Mouse (Mus musculus) CH12.LX (cell line): ENCODE results near the gene Hoxc5. TPM values are rescaled to one million over a fixed set of nuclear protein-coding genes. Genes with fewer than 3 reads are reported as not detected.

Experiments
- DNase-seq: peaks from one replicate; pipeline ENCODE4 v3.0.0-alpha.2; 2013; ENCODE audit errors: extremely low read depth
- H3K27ac ChIP-seq: 2 replicates; pipeline ENCODE4 v1.5.1; 2012; ENCODE audit warnings: low read depth, mild to moderate bottlenecking, control low read depth, moderate library complexity; ENCODE audit not compliant: insufficient read depth
- H3K27me3 ChIP-seq: replicated peaks from 2 replicates; pipeline ENCODE3; 2012; ENCODE audit warnings: inconsistent platforms
- H3K36me3 ChIP-seq, 2 experiments: replicated peaks in 1 of 2; 2 replicates each; pipeline versions ENCODE3 to v1.6.1; 2012; ENCODE audit warnings: inconsistent platforms in 1 of 2, low read length in 1 of 2, mild to moderate bottlenecking in 1 of 2, mixed read lengths in 1 of 2, moderate library complexity in 1 of 2; ENCODE audit not compliant: control insufficient read depth in 1 of 2, insufficient read depth in 1 of 2
- H3K4me1 ChIP-seq, 2 experiments: 2 replicates each; pipeline ENCODE4 v1.6.1; 2012; ENCODE audit warnings: inconsistent platforms in 1 of 2, moderate library complexity in 1 of 2; ENCODE audit not compliant: insufficient read depth in 2 of 2, control insufficient read depth in 1 of 2
- H3K4me2 ChIP-seq: 2 replicates; pipeline ENCODE4 v1.6.1; 2012; ENCODE audit warnings: low read depth, mild to moderate bottlenecking, control low read depth; ENCODE audit not compliant: poor library complexity, insufficient read depth, severe bottlenecking
- H3K4me3 ChIP-seq, 3 experiments: fragments of 150-350 bp in 1 of 3; sonication (generic) in 1 of 3; replicated peaks in 1 of 3; 2 replicates each; pipeline versions ENCODE3 to v1.5.1; 2011 to 2012; ENCODE audit warnings: low read depth in 2 of 3, low read length in 2 of 3, mild to moderate bottlenecking in 2 of 3, moderate library complexity in 2 of 3, control low read depth in 1 of 3, improper control_type of control experiment in 1 of 3, inconsistent platforms in 1 of 3, mixed read lengths in 1 of 3; ENCODE audit not compliant: poor library complexity in 1 of 3
- H3K79me2 ChIP-seq: replicated peaks from 2 replicates; pipeline ENCODE4 v1.6.1; 2012; ENCODE audit warnings: mild to moderate bottlenecking, moderate library complexity; ENCODE audit not compliant: control insufficient read depth, poor library complexity, insufficient read depth, severe bottlenecking; ENCODE audit errors: extremely low read depth
- H3K9ac ChIP-seq: 2 replicates; pipeline ENCODE4 v1.6.1; 2012; ENCODE audit warnings: low read depth, mild to moderate bottlenecking, control low read depth, moderate library complexity; ENCODE audit not compliant: insufficient read depth
- H3K9me3 ChIP-seq: replicated peaks from 2 replicates; pipeline ENCODE3; 2012; ENCODE audit warnings: low read length, inconsistent platforms, mixed read lengths
- CHD1 ChIP-seq: IDR thresholded peaks from 2 replicates; pipeline ENCODE4 v1.6.1; 2012; ENCODE audit warnings: low read depth, low read length, improper control_type of control experiment, inconsistent platforms
- CTCF ChIP-seq, 2 experiments: IDR thresholded peaks in 1 of 2; conservative IDR thresholded peaks in 1 of 2; 2 replicates each; pipeline ENCODE4 v1.5.1; 2011 to 2012; ENCODE audit warnings: low read depth in 2 of 2, low read length in 2 of 2, improper control_type of control experiment in 1 of 2, inconsistent platforms in 1 of 2, mild to moderate bottlenecking in 1 of 2, moderate library complexity in 1 of 2
- E2F4 ChIP-seq: IDR thresholded peaks from 2 replicates; pipeline ENCODE4 v1.6.1; 2011; ENCODE audit warnings: low read depth, low read length, improper control_type of control experiment; ENCODE audit not compliant: insufficient replicate concordance
- HCFC1 ChIP-seq: IDR thresholded peaks from 2 replicates; pipeline ENCODE4 v1.6.1; 2012; ENCODE audit warnings: low read depth, mild to moderate bottlenecking, inconsistent platforms, low read length, improper control_type of control experiment
- KAT2A ChIP-seq: IDR thresholded peaks from 2 replicates; pipeline ENCODE4 v1.6.1; 2012; ENCODE audit warnings: low read length, improper control_type of control experiment, inconsistent platforms; ENCODE audit not compliant: insufficient replicate concordance
- MAFK ChIP-seq: IDR thresholded peaks from 2 replicates; pipeline ENCODE4 v1.6.1; 2011; ENCODE audit warnings: low read length, improper control_type of control experiment; ENCODE audit not compliant: insufficient replicate concordance
- MEF2A ChIP-seq: IDR thresholded peaks from 2 replicates; pipeline ENCODE4 v1.6.1; 2014; ENCODE audit warnings: low read depth, mild to moderate bottlenecking, inconsistent platforms, low read length, improper control_type of control experiment, borderline replicate concordance
- MYC ChIP-seq: IDR thresholded peaks from 2 replicates; pipeline ENCODE4 v1.6.1; 2011; ENCODE audit warnings: low read depth, mild to moderate bottlenecking, improper control_type of control experiment, low read length
- NELFE ChIP-seq: IDR thresholded peaks from 2 replicates; pipeline ENCODE4 v1.6.1; 2011; ENCODE audit warnings: low read depth, low read length, improper control_type of control experiment
- POLR2A ChIP-seq: IDR thresholded peaks from 2 replicates; pipeline ENCODE4 v1.6.1; 2011; ENCODE audit warnings: low read depth, mild to moderate bottlenecking, improper control_type of control experiment, low read length
- POLR2AphosphoS2 ChIP-seq: IDR thresholded peaks from 2 replicates; pipeline ENCODE4 v1.6.1; 2011; ENCODE audit warnings: low read depth, low read length, improper control_type of control experiment
- RAD21 ChIP-seq: IDR thresholded peaks from 2 replicates; pipeline ENCODE4 v1.6.1; 2011; ENCODE audit warnings: low read depth, mild to moderate bottlenecking, low read length, improper control_type of control experiment, moderate library complexity
- RCOR1 ChIP-seq: conservative IDR thresholded peaks from 2 replicates; pipeline ENCODE4 v1.6.1; 2012; ENCODE audit warnings: low read depth, mild to moderate bottlenecking, inconsistent platforms, low read length, improper control_type of control experiment
- SMC3 ChIP-seq: IDR thresholded peaks from 2 replicates; pipeline ENCODE4 v1.6.1; 2011; ENCODE audit warnings: low read depth, low read length, improper control_type of control experiment
- TBP ChIP-seq: conservative IDR thresholded peaks from 2 replicates; pipeline ENCODE4 v1.6.1; 2011; ENCODE audit warnings: low read depth, low read length, improper control_type of control experiment
- TCF12 ChIP-seq: IDR thresholded peaks from 2 replicates; pipeline ENCODE4 v1.6.1; 2014; ENCODE audit warnings: low read depth, mild to moderate bottlenecking, inconsistent platforms, low read length, improper control_type of control experiment
- USF1 ChIP-seq: IDR thresholded peaks from 2 replicates; pipeline ENCODE4 v1.6.1; 2014; ENCODE audit warnings: low read depth, mild to moderate bottlenecking, inconsistent platforms, low read length, improper control_type of control experiment
- USF2 ChIP-seq: conservative IDR thresholded peaks from 2 replicates; pipeline ENCODE4 v1.6.1; 2011; ENCODE audit warnings: low read depth, low read length, improper control_type of control experiment
- ZC3H11A ChIP-seq: IDR thresholded peaks from 2 replicates; pipeline ENCODE4 v1.6.1; 2012; ENCODE audit warnings: low read depth, mild to moderate bottlenecking, inconsistent platforms, low read length, improper control_type of control experiment
- ZKSCAN1 ChIP-seq: IDR thresholded peaks from 2 replicates; pipeline ENCODE4 v1.6.1; 2012; ENCODE audit warnings: low read depth, inconsistent platforms, low read length, improper control_type of control experiment, borderline replicate concordance
- ZMIZ1 ChIP-seq: IDR thresholded peaks from 2 replicates; pipeline ENCODE4 v1.6.1; 2012; ENCODE audit warnings: low read depth, mild to moderate bottlenecking, inconsistent platforms, low read length, improper control_type of control experiment
- ZNF384 ChIP-seq: IDR thresholded peaks from 2 replicates; pipeline ENCODE4 v1.6.1; 2012; ENCODE audit warnings: low read depth, low read length, improper control_type of control experiment, inconsistent platforms
- dilution Hi-C: fragments of 300-500 bp; cut with MboI; formaldehyde crosslinking; loops from 2 replicates; pipeline ENCODE4 v1.14.3; 2020; ENCODE audit warnings: low sequenced_read_pairs; ENCODE audit not compliant: extremely low pct_unique_long_range_greater_than_20kb, extremely low pct_ligation_motif_present
- in situ Hi-C: fragments of 300-500 bp; cut with MboI; formaldehyde crosslinking; loops from 3 replicates; pipeline ENCODE4 v1.14.3; 2019; ENCODE audit warnings: low sequenced_read_pairs, low pct_ligation_motif_present, low pct_unique_long_range_greater_than_20kb, mixed read lengths
- polyA plus RNA-seq: library from polyadenylated mRNA; unstranded; fragments of >175 nt; gene quantifications from 2 replicates; pipeline ENCODE4 v1.2.1, GENCODE M21; 2012; ENCODE audit warnings: low read depth; ENCODE audit not compliant: insufficient read length
- total RNA-seq, 2 experiments: library from RNA; depleted of rRNA; stranded (reverse); fragments of 300-350 nt in 1 of 2; fragments of >200 nt in 1 of 2; gene quantifications; 2 replicates each; pipeline ENCODE4 v1.2.3; 2012 to 2014

Hoxc5 gene
- total and polyA plus RNA-seq, 3 experiments = 0.15 to 0.16 TPM; not detected in 1

DNA sequence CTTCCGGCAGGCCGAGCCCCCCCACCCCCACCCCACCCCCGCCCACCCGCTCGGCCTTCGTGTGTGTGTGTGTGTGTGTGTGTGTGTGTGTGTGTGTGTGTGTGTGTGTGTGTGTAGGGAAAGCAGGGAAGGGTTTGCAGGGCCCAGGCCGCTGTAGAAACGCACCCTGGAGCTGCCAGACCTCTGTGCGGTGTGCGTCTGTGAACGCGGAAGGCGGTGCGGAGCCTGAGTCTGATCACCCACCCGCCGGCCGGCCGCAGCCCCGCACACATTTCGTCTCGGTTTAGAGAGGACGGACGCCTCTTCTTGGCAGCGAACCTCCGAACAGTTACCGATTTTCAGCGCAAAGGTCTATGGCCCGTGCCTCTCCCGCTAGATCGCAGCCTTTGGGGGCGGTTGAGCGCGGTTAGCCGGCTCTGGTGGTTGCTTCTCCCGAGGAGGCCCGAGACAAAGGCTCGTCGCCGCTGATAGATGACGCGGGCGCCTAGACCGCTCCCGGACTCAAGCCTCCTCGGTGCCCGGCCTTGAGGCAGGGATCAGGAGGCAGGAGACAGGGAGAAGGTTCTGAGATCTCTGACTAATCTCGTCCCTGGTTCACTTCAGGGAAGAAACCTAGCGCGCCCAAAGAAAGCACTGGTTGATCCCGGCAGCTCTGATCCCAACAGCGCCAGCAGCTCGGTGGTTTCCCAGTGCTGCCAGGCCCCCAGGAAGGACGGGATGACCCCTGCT, 24.3 kb upstream of the Hoxc5 start:
- in situ Hi-C loops (no loop called here), dilution Hi-C loops (no loop called here)
- no peak overlapping the region for H3K4me2 ChIP-seq

DNA sequence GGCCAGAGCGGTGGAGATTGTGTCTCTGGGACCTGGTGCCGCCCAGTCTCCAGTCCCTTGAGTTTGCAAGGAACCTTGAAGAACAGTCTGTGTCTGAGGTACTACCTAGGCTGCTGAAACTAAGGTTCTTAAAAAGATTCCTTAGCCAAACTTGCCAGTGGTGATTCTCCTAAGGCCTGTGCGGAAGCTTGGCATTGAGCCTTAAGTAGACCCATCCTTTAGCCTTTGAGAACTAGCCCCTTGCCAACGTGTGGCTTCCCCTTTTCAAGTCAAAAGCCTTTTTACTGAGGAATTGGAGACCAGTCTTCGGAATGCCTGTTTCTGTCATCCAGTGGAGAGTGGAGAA, 23.8 kb upstream of the Hoxc5 start:
- TF ChIP-seq POLR2AphosphoS2 (no peak), USF1 (no peak), ZKSCAN1 (no peak), MEF2A (no peak), ZC3H11A (no peak), MYC (no peak), RAD21 (no peak), HCFC1 (no peak), POLR2A (no peak), RCOR1 (no peak), TCF12 (no peak), CHD1 (no peak), CTCF (conservative IDR thresholded peaks at IDR 0.05 in 1 of 2, IDR thresholded peaks at IDR 0.05 in 1 of 2; ENCODE audit: low read depth in 2 of 2, low read length in 2 of 2) (no peak), SMC3 (no peak), ZNF384 (no peak), E2F4 (no peak), ZMIZ1 (no peak), USF2 (no peak), MAFK (no peak)
- H3K27me3 ChIP-seq = peaks cover 97% of the 10 kb centered on the region
- no peaks in the 10 kb centered on the region for H3K9me3 ChIP-seq
- no peak for DNase-seq
- H3K79me2 ChIP-seq = no peaks in the 10 kb centered on the region
- in situ Hi-C loops (no loop called here), dilution Hi-C loops (no loop called here)
- no peak overlapping the region for H3K4me2 ChIP-seq
- no peak overlapping the region for H3K27ac ChIP-seq
- no peaks in the 10 kb centered on the region for H3K4me1 ChIP-seq
- H3K9ac ChIP-seq = no peak overlapping the region
- no peaks in the 10 kb centered on the region for H3K36me3 ChIP-seq
- no peak overlapping the region for H3K4me3 ChIP-seq

More for the DNA sequence above, 24.3 kb upstream of the Hoxc5 start:
- Histone ChIP-seq H3K4me3 (no peak overlapping the region), H3K36me3 (no peaks in the 10 kb centered on the region), H3K27me3 (peaks cover 97% of the 10 kb centered on the region), H3K79me2 (no peaks in the 10 kb centered on the region), H3K4me1 (no peaks in the 10 kb centered on the region)
- TF ChIP-seq USF1 (no peak), POLR2A (no peak), USF2 (no peak), CTCF (conservative IDR thresholded peaks at IDR 0.05 in 1 of 2, IDR thresholded peaks at IDR 0.05 in 1 of 2; ENCODE audit: low read depth in 2 of 2, low read length in 2 of 2) (no peak), KAT2A (no peak), NELFE (no peak), TBP (no peak)
- TF ChIP-seq, all 38 proteins: peak for 0
- no peak overlapping the region for H3K9ac ChIP-seq
- DNase-seq = no peak
- H3K9me3 ChIP-seq = peaks cover 4% of the 10 kb centered on the region
- H3K27ac ChIP-seq = no peak overlapping the region
